Mouse (Mus musculus) embryo, embryonic 11.5 days (tissue): Measurements from ENCODE around the gene Pde8a.
"Not testable (repeated sequence)": the region's sequence is repeated elsewhere in the genome, so short reads cannot be mapped to it uniquely, and the experiment has no call there.

ENCODE experiments used
- DNase-seq: peaks from one replicate; pipeline ENCODE4 v3.0.0-alpha.2; 2012; ENCODE audit warnings: low read depth, low spot score

Gene Pde8a

GRCm38 (mm10) chr7:81213347-81214152 is at the start of gene Pde8a:
Gene Pde8a (plus strand): TSS chr7:81213596.
- no peak for DNase-seq

GRCm38 (mm10) chr7:81164411-81164810 is 49.0 kb upstream of the Pde8a start:
- no peak for DNase-seq

- peak; percentile 41 for DNase-seq
These were observed 46.3 kb upstream of the Pde8a start for GRCm38 (mm10) chr7:81167124-81167523.

GRCm38 (mm10) chr7:81169351-81169750 is 44.0 kb upstream of the Pde8a start:
- no peak for DNase-seq

GRCm38 (mm10) chr7:81173931-81174330 is 39.5 kb upstream of the Pde8a start:
- no peak for DNase-seq

GRCm38 (mm10) chr7:81174654-81175053 is 38.7 kb upstream of the Pde8a start:
- DNase-seq = no peak

- no peak for DNase-seq
These were observed 37.1 kb upstream of the Pde8a start for GRCm38 (mm10) chr7:81176187-81176769.

- DNase-seq = no peak
These were observed 33.9 kb upstream of the Pde8a start for GRCm38 (mm10) chr7:81179494-81179893.

- no peak for DNase-seq
These were observed 30.8 kb upstream of the Pde8a start for GRCm38 (mm10) chr7:81182492-81183175.

GRCm38 (mm10) chr7:81183181-81183580 is 30.2 kb upstream of the Pde8a start:
- no peak for DNase-seq

GRCm38 (mm10) chr7:81184136-81184535 is 29.3 kb upstream of the Pde8a start:
- DNase-seq = no peak

- no peak for DNase-seq
These were observed 28.7 kb upstream of the Pde8a start for GRCm38 (mm10) chr7:81184651-81185050.

GRCm38 (mm10) chr7:81186036-81186435 is 27.4 kb upstream of the Pde8a start:
- not testable (repeated sequence) for DNase-seq

GRCm38 (mm10) chr7:81189180-81189579 is 24.2 kb upstream of the Pde8a start:
- no peak for DNase-seq

- no peak for DNase-seq
These were observed 17.9 kb upstream of the Pde8a start for GRCm38 (mm10) chr7:81195509-81195908.

GRCm38 (mm10) chr7:81196796-81197195 is 16.6 kb upstream of the Pde8a start:
- DNase-seq = no peak

GRCm38 (mm10) chr7:81198538-81198937 is 14.9 kb upstream of the Pde8a start:
- no peak for DNase-seq

- DNase-seq = no peak
These were observed 14.3 kb upstream of the Pde8a start for GRCm38 (mm10) chr7:81199109-81199508.

- DNase-seq = no peak
These were observed 13.6 kb upstream of the Pde8a start for GRCm38 (mm10) chr7:81199757-81200156.

GRCm38 (mm10) chr7:81202389-81202788 is 11.0 kb upstream of the Pde8a start:
- DNase-seq = no peak

- DNase-seq = not testable (repeated sequence)
These were observed 9.8 kb upstream of the Pde8a start for GRCm38 (mm10) chr7:81203576-81203975.

- DNase-seq = no peak
These were observed 4.5 kb upstream of the Pde8a start for GRCm38 (mm10) chr7:81208944-81209343.
